Mouse (Mus musculus) myocyte (in vitro differentiated cells): ENCODE measurements around the gene Lamb2. TPM values are rescaled to one million over a fixed set of nuclear protein-coding genes. Genes with fewer than 3 reads are reported as not detected.
A peak's percentile ranks its signal among the peaks of the same experiment; 100 is the strongest.

ENCODE experiments used
- H3K27me3 ChIP-seq: one replicate; pipeline ENCODE4 v1.6.1; 2011; ENCODE audit not compliant: control insufficient read depth, insufficient read depth, insufficient read length
- H3K36me3 ChIP-seq: one replicate; pipeline ENCODE4 v1.6.1; 2011; ENCODE audit not compliant: control insufficient read depth, insufficient read depth
- H3K4me2 ChIP-seq: one replicate; pipeline ENCODE4 v1.6.1; 2011; ENCODE audit warnings: low read depth, control low read depth
- H3K4me3 ChIP-seq: one replicate; pipeline ENCODE4 v1.5.1; 2011; ENCODE audit warnings: mild to moderate bottlenecking, control low read depth, moderate library complexity
- H3K79me2 ChIP-seq: one replicate; pipeline ENCODE4 v1.6.1; 2011; ENCODE audit not compliant: control insufficient read depth, insufficient read depth
- H3ac ChIP-seq: one replicate; pipeline ENCODE4 v1.6.1; 2011; ENCODE audit not compliant: control insufficient read depth, insufficient read length
- CEBPB ChIP-seq: IDR thresholded peaks from 2 replicates; pipeline ENCODE4 v1.6.1; 2011; ENCODE audit warnings: mild to moderate bottlenecking, moderate library complexity; ENCODE audit not compliant: poor library complexity, insufficient read depth, severe bottlenecking
- E2F4 ChIP-seq: IDR thresholded peaks from one replicate; pipeline ENCODE4 v1.6.1; 2011; ENCODE audit warnings: mild to moderate bottlenecking, control low read depth, moderate library complexity; ENCODE audit not compliant: insufficient read depth
- MAX ChIP-seq: IDR thresholded peaks from one replicate; pipeline ENCODE4 v1.6.1; 2011; ENCODE audit warnings: low read depth, mild to moderate bottlenecking, control low read depth
- MYOD1 ChIP-seq, 3 experiments: IDR thresholded peaks; one replicate each; pipeline ENCODE4 v1.6.1; 2011; ENCODE audit warnings: control low read depth in 2 of 3, low read depth in 2 of 3, mild to moderate bottlenecking in 2 of 3, moderate library complexity in 1 of 3; ENCODE audit not compliant: insufficient read length in 2 of 3, control insufficient read depth in 1 of 3
- MYOG ChIP-seq, 3 experiments: IDR thresholded peaks; one replicate each; pipeline ENCODE4 v1.6.1; 2011; ENCODE audit warnings: control low read depth in 2 of 3, low read depth in 2 of 3, mild to moderate bottlenecking in 2 of 3; ENCODE audit not compliant: insufficient read length in 2 of 3, control insufficient read depth in 1 of 3, insufficient read depth in 1 of 3
- POLR2A ChIP-seq: IDR thresholded peaks from one replicate; pipeline ENCODE4 v1.6.1; 2011; ENCODE audit warnings: low read depth, mild to moderate bottlenecking, control low read depth, moderate library complexity; ENCODE audit not compliant: insufficient read length
- POLR2AphosphoS2 ChIP-seq: IDR thresholded peaks from one replicate; pipeline ENCODE4 v1.6.1; 2011; ENCODE audit warnings: low read depth, control low read depth; ENCODE audit not compliant: insufficient read length
- REST ChIP-seq: IDR thresholded peaks from one replicate; pipeline ENCODE4 v1.6.1; 2011; ENCODE audit warnings: mild to moderate bottlenecking, control low read depth, moderate library complexity; ENCODE audit not compliant: insufficient read depth, insufficient read length
- SRF ChIP-seq: IDR thresholded peaks from one replicate; pipeline ENCODE4 v1.6.1; 2011; ENCODE audit warnings: low read depth; ENCODE audit not compliant: control insufficient read depth, insufficient read length
- TCF12 ChIP-seq: IDR thresholded peaks from one replicate; pipeline ENCODE4 v1.6.1; 2011; ENCODE audit warnings: mild to moderate bottlenecking, control low read depth; ENCODE audit not compliant: poor library complexity, insufficient read depth, severe bottlenecking
- TCF3 ChIP-seq: IDR thresholded peaks from one replicate; pipeline ENCODE4 v1.6.1; 2011; ENCODE audit warnings: low read depth, control low read depth; ENCODE audit not compliant: insufficient read length
- USF1 ChIP-seq: IDR thresholded peaks from one replicate; pipeline ENCODE4 v1.6.1; 2011; ENCODE audit warnings: low read depth, mild to moderate bottlenecking, control low read depth, moderate library complexity
- polyA plus RNA-seq: library from polyadenylated mRNA; unstranded; fragments of >200 nt; fragmentation: generic; extraction: Trizol; gene quantifications from one replicate; pipeline ENCODE4 v1.2.1, GENCODE M21; 2012; ENCODE audit warnings: missing spikeins

The Lamb2 gene
- polyA plus RNA-seq, 1 experiment, result 61.6 TPM

DNA sequence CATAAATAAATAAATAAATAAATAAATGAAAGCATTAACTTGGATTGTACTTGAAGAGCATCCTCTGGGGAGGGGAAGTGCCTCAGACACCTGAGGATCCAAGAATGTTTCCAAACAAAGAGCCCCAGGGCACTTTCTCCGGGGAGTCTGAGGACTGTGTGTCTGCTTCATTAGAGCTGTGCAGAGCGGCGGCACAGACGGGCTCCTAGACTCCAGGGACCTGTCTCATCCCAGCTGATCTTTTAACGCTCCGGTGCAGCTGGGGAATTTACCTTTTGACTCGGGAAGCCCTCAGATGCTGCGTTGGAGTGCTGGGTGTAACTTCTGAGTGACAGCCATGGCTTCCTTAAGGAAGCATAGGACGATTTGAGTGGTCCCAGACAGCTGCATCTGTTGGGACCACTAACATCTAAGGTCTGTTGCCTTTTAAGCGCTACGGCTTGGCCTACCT is 18.3 kb upstream of the Lamb2 start, which contains the start of gene Klhdc8b:
Gene Klhdc8b, minus strand, starts transcription at position 401 of the 451 bp plus-strand sequence.
- peak within 1 kb of the TSS; percentile 97 for H3K4me2 ChIP-seq
- no peaks in the 10 kb centered on the region for H3K36me3 ChIP-seq
- H3K27me3 ChIP-seq, result no peaks in the 10 kb centered on the region
- peaks cover 26% of the 10 kb centered on the region for H3K79me2 ChIP-seq
- TF ChIP-seq CEBPB (no peak), TCF3 (no peak), POLR2AphosphoS2 (no peak), REST (no peak), SRF (no peak), TCF12 (no peak), MYOG (IDR thresholded peaks at IDR 0.05; ENCODE audit: control insufficient read depth in 1 of 3, insufficient read depth in 1 of 3, insufficient read length in 2 of 3, low read depth in 2 of 3) (no peak), E2F4 (no peak), MAX (no peak), POLR2A (no peak), USF1 (no peak)
- peak within 1 kb of the TSS; percentile 88 for H3ac ChIP-seq
- H3K4me3 ChIP-seq, result peak within 1 kb of the TSS; percentile 77

DNA sequence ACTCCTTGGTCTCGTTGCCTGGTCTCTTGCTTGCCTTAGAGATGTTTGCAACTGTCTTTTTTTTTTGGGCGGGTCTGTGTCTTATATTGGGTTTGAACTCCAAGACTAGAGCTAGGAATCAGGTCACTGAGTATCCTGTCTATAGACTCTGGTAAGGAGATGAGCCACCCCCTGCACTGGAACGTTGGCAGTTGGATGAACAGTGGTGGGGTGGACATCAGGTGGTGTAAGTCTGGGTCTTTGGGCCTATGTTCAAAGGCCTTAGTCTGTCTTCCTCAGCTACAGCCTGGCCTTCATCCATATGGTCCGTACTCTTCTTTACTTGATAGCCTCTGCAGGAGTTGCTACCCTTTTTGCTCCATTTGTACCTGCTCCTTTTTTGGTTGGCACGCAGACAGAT is 17.9 kb upstream of the Lamb2 start:
- TF ChIP-seq TCF12, result no peak
- TF ChIP-seq E2F4, result no peak
- TF ChIP-seq MYOD1 (IDR thresholded peaks at IDR 0.05; ENCODE audit: control insufficient read depth in 1 of 3, insufficient read length in 2 of 3, low read depth in 2 of 3), result no peak
- no peak for TF ChIP-seq POLR2AphosphoS2
- no peak for TF ChIP-seq REST
- no peak for TF ChIP-seq POLR2A
- TF ChIP-seq CEBPB, result no peak
- TF ChIP-seq SRF, result no peak
- no peak for TF ChIP-seq USF1
- no peak for TF ChIP-seq TCF3
- no peak for TF ChIP-seq MYOG (IDR thresholded peaks at IDR 0.05; ENCODE audit: control insufficient read depth in 1 of 3, insufficient read depth in 1 of 3, insufficient read length in 2 of 3, low read depth in 2 of 3)
- no peak for TF ChIP-seq MAX
- no peaks in the 10 kb centered on the region for H3K36me3 ChIP-seq
- H3K27me3 ChIP-seq, result no peaks in the 10 kb centered on the region
- H3K4me2 ChIP-seq, result peak overlapping the region; percentile 97
- peak overlapping the region; percentile 77 for H3K4me3 ChIP-seq
- no peak overlapping the region for H3ac ChIP-seq
- peaks cover 26% of the 10 kb centered on the region for H3K79me2 ChIP-seq

DNA sequence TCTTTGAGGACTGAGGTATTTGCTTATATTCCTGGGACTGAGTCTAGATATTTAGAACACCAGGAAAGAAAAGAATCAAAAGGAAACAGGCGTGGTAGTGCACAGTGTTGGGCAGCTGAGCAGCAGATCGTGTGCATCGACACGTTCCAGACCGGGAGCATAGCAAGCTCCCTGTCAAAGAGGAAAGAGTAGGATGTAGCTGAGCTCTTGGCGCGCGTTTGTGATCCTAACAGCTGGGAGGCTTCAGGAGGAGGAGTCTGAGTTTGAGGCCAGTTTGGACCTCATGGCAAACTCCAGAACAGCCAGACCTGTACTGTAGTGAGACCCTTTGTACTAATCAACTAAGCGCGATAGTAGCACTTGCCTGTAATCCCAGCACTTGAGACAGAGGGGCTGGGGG is 17.3 kb upstream of the Lamb2 start:
- peak overlapping the region; percentile 97 for H3K4me2 ChIP-seq
- H3ac ChIP-seq, result no peak overlapping the region
- H3K27me3 ChIP-seq, result no peaks in the 10 kb centered on the region
- peak overlapping the region; percentile 77 for H3K4me3 ChIP-seq
- no peak for TF ChIP-seq USF1
- peaks cover 26% of the 10 kb centered on the region for H3K79me2 ChIP-seq
- no peaks in the 10 kb centered on the region for H3K36me3 ChIP-seq

DNA sequence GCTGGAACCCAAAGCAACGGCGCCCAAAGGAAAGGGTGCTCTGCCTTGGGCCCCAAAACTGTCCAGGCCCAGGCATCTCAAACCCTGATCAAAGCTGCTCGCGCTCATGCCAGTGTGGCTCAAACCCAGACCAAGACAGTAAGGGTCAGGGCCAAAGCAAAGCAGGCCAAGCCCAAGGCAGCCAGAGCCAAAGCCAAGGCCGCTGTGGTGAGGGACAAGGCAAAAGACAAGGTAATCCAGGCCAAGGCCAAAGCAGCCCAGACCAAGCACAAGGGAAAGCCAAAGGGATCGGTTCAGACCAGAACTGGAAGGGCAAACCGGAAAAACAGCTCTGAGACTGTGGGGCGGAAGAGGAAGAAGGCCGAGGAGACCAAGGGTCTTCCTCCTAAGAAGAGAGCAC is 15.8 kb upstream of the Lamb2 start:
- H3K27me3 ChIP-seq, result no peaks in the 10 kb centered on the region
- no peak overlapping the region for H3ac ChIP-seq
- H3K79me2 ChIP-seq, result peaks cover 26% of the 10 kb centered on the region
- no peak for TF ChIP-seq TCF3
- no peak overlapping the region for H3K4me2 ChIP-seq
- no peaks in the 10 kb centered on the region for H3K36me3 ChIP-seq
- H3K4me3 ChIP-seq, result no peak overlapping the region

DNA sequence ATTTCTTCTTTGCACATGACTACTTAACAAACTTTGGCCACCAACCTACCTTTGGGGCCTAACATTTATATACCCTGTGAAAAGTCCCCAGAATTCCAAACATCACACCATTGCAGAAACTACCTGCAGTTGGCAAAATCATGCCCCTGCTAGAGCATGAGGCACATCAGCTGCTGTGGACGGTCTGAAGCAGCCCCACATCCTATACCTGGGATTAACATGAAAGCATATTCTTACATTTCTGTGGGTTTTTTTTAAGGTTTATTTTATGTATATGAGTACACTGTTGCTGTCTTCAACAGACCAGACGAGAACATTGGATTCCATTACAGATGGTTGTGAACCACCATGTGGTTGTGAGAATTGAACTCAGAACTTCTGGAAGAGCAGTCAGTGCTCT is 13.3 kb upstream of the Lamb2 start:
- TF ChIP-seq POLR2AphosphoS2, result no peak
- TF ChIP-seq MAX, result no peak
- TF ChIP-seq MYOG (IDR thresholded peaks at IDR 0.05; ENCODE audit: control insufficient read depth in 1 of 3, insufficient read depth in 1 of 3, insufficient read length in 2 of 3, low read depth in 2 of 3), result no peak
- TF ChIP-seq E2F4, result no peak
- TF ChIP-seq MYOD1 (IDR thresholded peaks at IDR 0.05; ENCODE audit: control insufficient read depth in 1 of 3, insufficient read length in 2 of 3, low read depth in 2 of 3), result no peak
- no peak for TF ChIP-seq TCF12
- no peak for TF ChIP-seq CEBPB
- TF ChIP-seq TCF3, result no peak
- no peak for TF ChIP-seq REST
- no peak for TF ChIP-seq SRF
- TF ChIP-seq POLR2A, result no peak
- no peak for TF ChIP-seq USF1
- Histone ChIP-seq H3K27me3 (no peaks in the 10 kb centered on the region), H3K36me3 (no peaks in the 10 kb centered on the region)

DNA sequence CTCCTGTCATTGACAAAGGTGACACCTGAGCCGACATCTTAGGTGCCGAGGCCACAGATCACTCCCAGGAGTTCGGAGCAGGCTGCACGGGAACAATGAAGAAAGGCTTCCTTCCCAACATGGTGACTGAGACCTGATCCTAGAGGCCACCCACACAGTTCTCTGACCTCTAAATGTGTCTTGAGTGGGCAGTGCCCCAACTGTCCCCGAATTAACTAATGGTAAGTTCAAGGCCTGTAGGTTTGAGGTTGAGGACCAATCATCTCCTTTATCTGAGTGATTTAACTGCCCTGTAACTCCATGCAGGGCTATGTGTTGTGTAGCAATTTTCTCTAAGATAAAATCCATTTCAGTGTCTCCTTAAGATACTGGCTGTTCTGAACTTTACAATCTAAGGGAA is 10.1 kb upstream of the Lamb2 start:
- no peak overlapping the region for H3ac ChIP-seq
- TF ChIP-seq MAX, result no peak
- H3K36me3 ChIP-seq, result no peaks in the 10 kb centered on the region
- no peaks in the 10 kb centered on the region for H3K27me3 ChIP-seq
- H3K79me2 ChIP-seq, result no peaks in the 10 kb centered on the region
- no peak overlapping the region for H3K4me3 ChIP-seq
- no peak overlapping the region for H3K4me2 ChIP-seq

More for the DNA sequence above, 13.3 kb upstream of the Lamb2 start:
- Histone ChIP-seq H3K4me3 (no peak overlapping the region), H3K4me2 (no peak overlapping the region), H3K79me2 (peaks cover 20% of the 10 kb centered on the region), H3ac (no peak overlapping the region)
